Mouse (Mus musculus): ENCODE data around the gene Usp24. TPM values are rescaled to one million over a fixed set of nuclear protein-coding genes. Genes with fewer than 3 reads are reported as not detected.

The Usp24 gene
- total RNA-seq, 2 experiments from 2014 or later = 39.2 to 41.6 TPM

Other genes starting within 250 kb of the Usp24 start
- under 1 TPM in 1 of 2 experiments, not detected in 1; 0.12 TPM for gene Pcsk9, start 148.1 kb downstream of the Usp24 start, total RNA-seq (2021)
- under 1 TPM; 0.12 to 0.36 TPM for gene Bsnd, start 176.1 kb downstream of the Usp24 start, total RNA-seq (2021)
- 10 to 100 TPM; 15.1 to 16.9 TPM for gene Dhcr24, start 244.8 kb downstream of the Usp24 start, total RNA-seq (2021)

All from gastrocnemius, postnatal 10 days (tissue).